Comparison of ENCODE assay signal across 22 mouse cellular contexts in genomic region chr9:111474458-111474745, GRCm38 (mm10). TPM values are rescaled to one million over a fixed set of nuclear protein-coding genes. Genes with fewer than 3 reads are reported as not detected.
DNase-seq lines count a peak whose midpoint lies in the region; ATAC-seq and TF ChIP-seq lines count a peak whose summit lies in the region.
"Had no signal": no experiment of that assay in that cellular context is flagged by ENCODE, and none has a peak within 500 bp of the region (broad histone marks: within the 10 kb centered on the region; RNA-seq: fewer than 3 reads in every experiment).

No protein-coding gene starts in this region.

- H3K9me3 ChIP-seq in forebrain, embryonic 14.5 days (replicated peaks; ENCODE audit: control insufficient read depth, low read length), result no peaks in the 10 kb centered on the region
- H3K9me3 ChIP-seq in forebrain, postnatal 0 days (ENCODE audit: low read length), result no peaks in the 10 kb centered on the region
- no peaks in the 10 kb centered on the region for H3K9me3 ChIP-seq in kidney, embryonic 16.5 days (ENCODE audit: low read length)
- H3K9me3 ChIP-seq in neural tube, embryonic 11.5 days (ENCODE audit: control insufficient read depth, low read length), result no peaks in the 10 kb centered on the region
- no peaks in the 10 kb centered on the region for H3K9me3 ChIP-seq in heart, embryonic 10.5 days
- H3K9me3 ChIP-seq: forebrain, embryonic 10.5 days; heart, embryonic 12.5 days had no signal

- WGBS in forebrain, embryonic 14.5 days, result 17% methylated on average over 3 of the region's 3 CpGs
- 23% methylated on average over 3 of the region's 3 CpGs for WGBS in forebrain, postnatal 0 days
- 85% methylated on average over 3 of the region's 3 CpGs for WGBS in kidney, embryonic 16.5 days
- 41% methylated on average over 3 of the region's 3 CpGs for WGBS in neural tube, embryonic 11.5 days
- 65% methylated on average over 3 of the region's 3 CpGs for WGBS in heart, embryonic 10.5 days

- no peaks in the 10 kb centered on the region for H3K27me3 ChIP-seq in forebrain, embryonic 14.5 days (replicated peaks; ENCODE audit: control insufficient read depth, insufficient read depth, low read length)
- H3K27me3 ChIP-seq in forebrain, postnatal 0 days (ENCODE audit: insufficient read depth, low read length), result no peaks in the 10 kb centered on the region
- H3K27me3 ChIP-seq in kidney, embryonic 16.5 days (ENCODE audit: insufficient read depth, low read length), result no peaks in the 10 kb centered on the region
- no peaks in the 10 kb centered on the region for H3K27me3 ChIP-seq in neural tube, embryonic 11.5 days (ENCODE audit: control insufficient read depth, insufficient read depth, low read length)
- no peaks in the 10 kb centered on the region for H3K27me3 ChIP-seq in heart, embryonic 10.5 days (ENCODE audit: insufficient read depth, poor library complexity, severe bottlenecking)
- H3K27me3 ChIP-seq: heart, embryonic 12.5 days; Patski had no signal

- no peak for DNase-seq in forebrain, embryonic 14.5 days (ENCODE audit: low spot score)
- no peak for DNase-seq in forebrain, postnatal 0 days
- no peak for DNase-seq in kidney, adult 18-20 months
- no peak for DNase-seq in neural tube, embryonic 11.5 days (ENCODE audit: low spot score)
- no peak for DNase-seq in neural tube, embryonic 10.5 days (ENCODE audit: extremely low spot score, low spot score)
- no peak for DNase-seq in heart, embryonic 10.5 days (ENCODE audit: low spot score)
- DNase-seq: adrenal gland, postnatal 10 days; cerebellum, adult 11-12 months; cerebellum, postnatal 14 days; gastrocnemius, adult 2 months; heart, postnatal 14 days; liver; lung, postnatal 36 days; right cerebral cortex, adult 18-20 months had no signal

- no peaks in the 10 kb centered on the region for H3K36me3 ChIP-seq in forebrain, embryonic 14.5 days (ENCODE audit: control insufficient read depth, insufficient read depth, low read length)
- no peaks in the 10 kb centered on the region for H3K36me3 ChIP-seq in forebrain, postnatal 0 days (ENCODE audit: insufficient read depth)
- no peaks in the 10 kb centered on the region for H3K36me3 ChIP-seq in kidney, embryonic 16.5 days (ENCODE audit: insufficient read depth, low read length)
- H3K36me3 ChIP-seq in neural tube, embryonic 11.5 days (ENCODE audit: control insufficient read depth, insufficient read depth, low read length), result no peaks in the 10 kb centered on the region
- H3K36me3 ChIP-seq in heart, embryonic 10.5 days, result no peaks in the 10 kb centered on the region
- H3K36me3 ChIP-seq: forebrain, embryonic 10.5 days; heart, embryonic 12.5 days had no signal

- H3K4me1 ChIP-seq in forebrain, embryonic 14.5 days (ENCODE audit: control insufficient read depth, insufficient read depth, low read length), result peaks cover 16% of the 10 kb centered on the region
- H3K4me1 ChIP-seq in forebrain, postnatal 0 days (ENCODE audit: insufficient read depth), result 0 out of 2 replicates have a peak, but pooled peaks cover 6% of the 10 kb centered on the region
- H3K4me1 ChIP-seq in kidney, embryonic 16.5 days (ENCODE audit: insufficient read depth, low read length), result no peaks in the 10 kb centered on the region
- H3K4me1 ChIP-seq in neural tube, embryonic 11.5 days (ENCODE audit: control insufficient read depth, insufficient read depth, low read length), result peaks cover 6% of the 10 kb centered on the region; the same call in 1 of the 2 replicates
- peaks cover 8% of the 10 kb centered on the region for H3K4me1 ChIP-seq in heart, embryonic 10.5 days
- H3K4me1 ChIP-seq: heart, embryonic 12.5 days had no signal

- no peak overlapping the region for H3K4me2 ChIP-seq in forebrain, embryonic 14.5 days (ENCODE audit: low read length)
- no peak overlapping the region for H3K4me2 ChIP-seq in forebrain, postnatal 0 days (ENCODE audit: low read depth)
- no peak overlapping the region for H3K4me2 ChIP-seq in kidney, embryonic 16.5 days (replicated peaks; ENCODE audit: low read depth, low read length)
- H3K4me2 ChIP-seq in neural tube, embryonic 11.5 days (ENCODE audit: low read depth), result no peak overlapping the region
- H3K4me2 ChIP-seq: heart, embryonic 12.5 days; lung, embryonic 14.5 days had no signal

- H3K9ac ChIP-seq in forebrain, embryonic 14.5 days (ENCODE audit: low read length), result no peak overlapping the region
- H3K9ac ChIP-seq in forebrain, postnatal 0 days, result no peak overlapping the region
- no peak overlapping the region for H3K9ac ChIP-seq in kidney, embryonic 16.5 days (replicated peaks; ENCODE audit: low read length)
- H3K9ac ChIP-seq in neural tube, embryonic 11.5 days (ENCODE audit: low read length), result no peak overlapping the region
- H3K9ac ChIP-seq: heart, embryonic 12.5 days; lung, embryonic 14.5 days had no signal

- TF ChIP-seq CTCF in forebrain, postnatal 0 days (IDR thresholded peaks at IDR 0.05; ENCODE audit: low read depth), result no peak

- H3K27ac ChIP-seq in forebrain, embryonic 14.5 days (ENCODE audit: low read depth, low read length), result no peak overlapping the region
- no peak overlapping the region for H3K27ac ChIP-seq in forebrain, postnatal 0 days (ENCODE audit: low read depth, low read length)
- H3K27ac ChIP-seq in kidney, embryonic 16.5 days (ENCODE audit: low read length), result peak overlapping the region; percentile 77
- H3K27ac ChIP-seq in neural tube, embryonic 11.5 days (ENCODE audit: low read depth, low read length), result no peak overlapping the region
- no peak overlapping the region for H3K27ac ChIP-seq in heart, embryonic 10.5 days
- H3K27ac ChIP-seq: forebrain, embryonic 10.5 days; gastrocnemius, adult 2 months had no signal

- no peak overlapping the region for H3K4me3 ChIP-seq in forebrain, embryonic 14.5 days (ENCODE audit: low read depth, low read length)
- H3K4me3 ChIP-seq in forebrain, postnatal 0 days (ENCODE audit: low read depth, low read length), result no peak overlapping the region
- H3K4me3 ChIP-seq in kidney, embryonic 16.5 days (ENCODE audit: low read length), result no peak overlapping the region
- H3K4me3 ChIP-seq in neural tube, embryonic 11.5 days (ENCODE audit: low read depth, low read length), result no peak overlapping the region
- H3K4me3 ChIP-seq in heart, embryonic 10.5 days, result no peak overlapping the region
- H3K4me3 ChIP-seq: forebrain, embryonic 10.5 days; gastrocnemius, adult 2 months; heart, embryonic 12.5 days; myocyte had no signal

- peak; percentile 48; the same call in 1 of the 2 replicates for ATAC-seq in forebrain, embryonic 14.5 days
- no peak for ATAC-seq in forebrain, postnatal 0 days
- ATAC-seq in kidney, embryonic 16.5 days (ENCODE audit: low FRiP score, low TSS enrichment), result no peak
- 0 out of 2 replicates have a peak, but pooled peaks have one; percentile 35 for ATAC-seq in neural tube, embryonic 11.5 days (ENCODE audit: insufficient read depth, low FRiP score, low TSS enrichment)
- ATAC-seq: CD4-positive, CD25-positive, alpha-beta regulatory T cell, adult 4 months had no signal

RNA-seq across cellular contexts. Expression of gene Dclk3, which starts 35.5 kb away (rescaled TPM):
- 2.1 and 3.0 TPM in 2 replicates for polyA plus RNA-seq in forebrain, embryonic 14.5 days (2014; fragmentation: Nextera tagmentation; extraction: Ambion mirVana)
- 20.1 and 20.8 TPM in 2 replicates for total RNA-seq in forebrain, postnatal 0 days (2014; rRNA removed)
- 8.6 and 11.6 TPM in 2 replicates for polyA plus RNA-seq in forebrain, postnatal 0 days (2015; fragmentation: Nextera tagmentation; extraction: Ambion mirVana)
- polyA plus RNA-seq in kidney, embryonic 16.5 days (2015; fragmentation: Nextera tagmentation; extraction: Ambion mirVana), result 5.4 and 6.0 TPM in 2 replicates
- polyA plus RNA-seq in neural tube, embryonic 11.5 days (2014; fragmentation: Nextera tagmentation; extraction: Ambion mirVana), result 2.6 and 3.0 TPM in 2 replicates
- polyA plus RNA-seq in heart, embryonic 10.5 days (2016; fragmentation: Nextera tagmentation; extraction: Ambion mirVana), result 1.6 and 2.5 TPM in 2 replicates
- total RNA-seq: megakaryocyte-erythroid progenitor cell, adult 5-6 weeks had no signal
- polyA plus RNA-seq: CD4-positive, CD25-positive, alpha-beta regulatory T cell, adult 4 months; lung, embryonic 14.5 days; myocyte had no signal

Comparison
In these comparisons a context has a peak if more than half of its experiments do, and no peak if none do; other contexts are left out.
1. ATAC-seq: peak in forebrain, embryonic 14.5 days (single experiment) and neural tube, embryonic 11.5 days (single experiment); none in forebrain, postnatal 0 days (single experiment) and kidney, embryonic 16.5 days (single experiment).